Mouse (Mus musculus): ENCODE measurements around the gene Tspan14. TPM values are rescaled to one million over a fixed set of nuclear protein-coding genes. Genes with fewer than 3 reads are reported as not detected.

Tspan14 gene
- polyA plus RNA-seq, 1 experiment = 27.1 TPM

DNA sequence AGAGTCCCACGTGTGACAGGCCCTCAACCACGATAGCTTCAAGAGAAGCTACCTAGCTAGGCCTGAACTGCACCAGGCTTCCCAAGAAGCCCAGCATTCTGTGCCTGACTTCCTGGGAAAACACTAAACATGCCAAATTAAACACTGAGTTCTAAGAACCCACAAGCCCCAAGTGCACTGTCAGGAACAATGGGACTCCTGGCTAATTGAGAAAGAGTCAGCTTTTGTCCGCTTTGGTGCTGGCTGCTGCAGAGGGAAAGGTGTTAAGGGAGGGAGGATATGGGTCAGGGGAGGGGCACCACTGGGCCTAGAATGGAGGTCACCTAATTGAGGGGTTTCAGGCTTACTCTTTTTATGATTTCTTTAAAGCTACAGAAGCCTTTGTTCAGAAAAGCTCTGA, 17.6 kb downstream of the Tspan14 start:
- no peak overlapping the region for H3K4me3 ChIP-seq (ENCODE audit: insufficient read depth, low read depth, low read length)
- H3K27ac ChIP-seq (replicated peaks; ENCODE audit: low read depth, low read length) = 0 out of 2 replicates have a peak overlapping the region, but pooled peaks have one; percentile 34
- H3K4me1 ChIP-seq (ENCODE audit: control insufficient read depth, insufficient read depth, insufficient read length, low read length) = peaks cover 51% of the 10 kb centered on the region

GRCm38 (mm10) chr14:40948522-40948921, 18.1 kb downstream of the Tspan14 start:
- H3K4me3 ChIP-seq (ENCODE audit: insufficient read depth, low read depth, low read length) = no peak overlapping the region
- H3K27ac ChIP-seq (replicated peaks; ENCODE audit: low read depth, low read length) = peak overlapping the region; percentile 38; the same call in 1 of the 2 replicates
- peaks cover 49% of the 10 kb centered on the region for H3K4me1 ChIP-seq (ENCODE audit: control insufficient read depth, insufficient read depth, insufficient read length, low read length)

DNA sequence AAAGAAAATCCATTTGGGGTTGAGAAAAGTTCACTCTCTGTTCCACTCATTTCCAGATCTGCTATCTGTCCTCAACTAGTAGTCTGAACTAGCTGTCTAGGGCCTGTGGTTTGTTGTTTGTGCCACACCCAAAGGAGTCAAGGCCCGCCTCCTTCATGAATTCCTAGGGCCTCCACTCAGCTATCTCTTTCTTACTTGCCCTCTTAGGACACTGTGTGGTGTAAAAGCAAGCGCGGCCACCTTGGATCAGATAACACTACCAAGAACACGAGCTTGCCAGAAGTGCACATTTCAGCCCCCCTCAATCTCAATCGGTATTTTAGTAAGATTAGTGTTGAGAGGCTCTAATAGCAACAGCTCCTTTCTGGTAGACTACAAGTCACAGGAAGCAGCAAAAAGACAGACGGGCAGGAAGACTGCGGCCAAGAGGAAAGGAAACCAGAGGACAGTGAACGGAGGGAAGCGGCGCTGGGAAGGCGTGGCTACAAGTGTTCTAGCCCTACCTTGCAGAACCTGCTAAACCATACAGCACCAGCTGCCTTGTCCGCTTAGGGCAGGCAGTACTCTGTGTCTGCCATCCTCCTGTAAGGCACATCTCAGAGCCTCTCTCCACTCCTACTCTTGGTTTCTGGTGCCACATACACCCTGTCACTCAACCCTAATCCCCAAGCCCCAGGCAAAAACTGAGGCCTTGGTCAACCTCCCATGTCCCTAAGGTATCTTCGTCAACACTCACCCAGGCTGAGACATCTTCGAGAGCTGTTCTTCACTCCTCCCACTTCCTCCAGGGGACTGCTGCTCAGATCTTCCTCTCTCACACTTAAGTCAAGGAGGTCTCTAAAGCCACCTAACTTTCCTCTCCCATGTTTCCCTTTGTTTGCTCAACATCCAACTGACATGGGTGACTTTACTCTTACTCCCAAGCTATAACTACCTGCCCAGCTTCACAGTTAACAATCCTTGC, 18.9 kb downstream of the Tspan14 start:
- H3K27ac ChIP-seq (replicated peaks; ENCODE audit: low read depth, low read length) = peak overlapping the region; percentile 38
- H3K4me1 ChIP-seq (ENCODE audit: control insufficient read depth, insufficient read depth, insufficient read length, low read length) = peaks cover 49% of the 10 kb centered on the region
- H3K4me3 ChIP-seq (ENCODE audit: insufficient read depth, low read depth, low read length) = no peak overlapping the region

GRCm38 (mm10) chr14:40943802-40944201, 22.8 kb downstream of the Tspan14 start:
- Histone ChIP-seq H3K27ac (replicated peaks; ENCODE audit: low read depth, low read length) (no peak overlapping the region), H3K4me1 (ENCODE audit: control insufficient read depth, insufficient read depth, insufficient read length, low read length) (peaks cover 31% of the 10 kb centered on the region)

DNA sequence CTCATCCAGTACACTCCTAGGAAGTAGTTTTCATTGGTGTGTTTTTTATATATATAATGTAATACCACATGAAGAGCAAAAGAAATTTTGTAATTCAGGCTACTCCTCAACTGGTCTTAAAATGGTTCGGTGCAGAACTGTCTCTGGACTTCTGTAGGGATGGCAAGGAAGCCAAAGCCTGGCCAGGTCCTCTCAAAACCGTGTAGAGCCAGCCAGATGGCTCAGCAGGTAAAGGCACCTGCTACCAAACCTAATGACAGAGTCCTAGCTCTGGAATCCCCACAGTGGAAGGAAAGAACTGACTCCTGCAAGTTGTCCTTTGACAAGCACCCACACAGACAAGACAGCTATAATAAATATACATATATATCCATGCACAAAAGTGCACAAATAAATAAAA, 24.2 kb downstream of the Tspan14 start:
- Histone ChIP-seq H3K27ac (replicated peaks; ENCODE audit: low read depth, low read length) (no peak overlapping the region), H3K4me3 (ENCODE audit: insufficient read depth, low read depth, low read length) (no peak overlapping the region), H3K4me1 (ENCODE audit: control insufficient read depth, insufficient read depth, insufficient read length, low read length) (peaks cover 20% of the 10 kb centered on the region; the same call in 1 of the 2 replicates)

More at GRCm38 (mm10) chr14:40943802-40944201, 22.8 kb downstream of the Tspan14 start:
- H3K4me3 ChIP-seq (ENCODE audit: insufficient read depth, low read depth, low read length) = no peak overlapping the region

DNA sequence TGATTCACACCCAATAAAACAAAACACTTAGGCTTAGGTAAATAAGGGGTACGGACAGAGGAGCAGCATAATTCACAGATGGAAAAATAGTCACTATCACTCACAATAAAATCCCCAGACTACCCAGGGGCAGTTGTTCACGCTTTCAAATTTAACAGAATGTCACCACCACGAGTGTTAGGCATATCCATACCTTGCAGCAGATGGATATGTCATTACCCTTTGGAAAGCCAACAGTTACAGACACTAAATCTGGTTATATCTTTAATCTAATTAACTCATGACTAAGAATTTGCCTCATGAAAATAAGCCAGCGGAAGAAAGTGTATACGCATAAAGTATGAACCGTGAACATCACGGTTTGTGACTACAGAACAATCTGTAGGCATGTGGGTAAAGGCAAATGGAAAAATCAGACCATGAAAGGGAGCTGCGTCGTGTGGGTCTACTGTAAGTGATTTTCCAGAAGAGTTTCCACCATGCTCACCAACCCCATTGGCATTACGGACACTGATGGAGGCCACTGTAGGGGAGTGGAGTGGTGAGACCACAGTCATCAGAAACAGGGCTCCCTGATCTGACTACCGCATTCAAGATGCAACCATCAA, 28.1 kb downstream of the Tspan14 start:
- Histone ChIP-seq H3K4me3 (ENCODE audit: insufficient read depth, low read depth, low read length) (no peak overlapping the region), H3K27ac (replicated peaks; ENCODE audit: low read depth, low read length) (no peak overlapping the region), H3K4me1 (ENCODE audit: control insufficient read depth, insufficient read depth, insufficient read length, low read length) (peaks cover 34% of the 10 kb centered on the region)

GRCm38 (mm10) chr14:40937052-40937451, 29.6 kb downstream of the Tspan14 start:
- H3K4me1 ChIP-seq (ENCODE audit: control insufficient read depth, insufficient read depth, insufficient read length, low read length) = peaks cover 40% of the 10 kb centered on the region
- H3K4me3 ChIP-seq (ENCODE audit: insufficient read depth, low read depth, low read length) = no peak overlapping the region
- H3K27ac ChIP-seq (replicated peaks; ENCODE audit: low read depth, low read length) = no peak overlapping the region

DNA sequence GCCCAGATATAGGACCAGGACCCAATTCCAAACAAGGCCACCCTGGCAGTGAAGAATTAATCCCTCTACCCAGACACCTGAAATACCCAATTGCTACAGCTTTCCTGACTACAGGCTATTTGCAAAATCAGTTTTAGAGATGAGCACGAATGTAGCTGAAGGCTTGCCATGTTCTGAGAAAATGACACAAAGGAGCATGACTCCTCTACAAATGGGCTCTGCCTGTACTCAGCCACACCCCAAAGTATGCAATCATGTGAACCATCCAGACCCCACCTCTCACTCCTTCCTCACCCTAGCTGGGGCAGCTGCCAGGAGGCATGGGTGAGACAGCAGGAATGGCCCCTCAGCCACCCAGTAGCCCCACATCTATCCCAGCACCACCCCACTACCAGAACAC, 31.1 kb downstream of the Tspan14 start:
- H3K4me1 ChIP-seq (ENCODE audit: control insufficient read depth, insufficient read depth, insufficient read length, low read length) = peaks cover 51% of the 10 kb centered on the region
- H3K27ac ChIP-seq (replicated peaks; ENCODE audit: low read depth, low read length) = no peak overlapping the region
- H3K4me3 ChIP-seq (ENCODE audit: insufficient read depth, low read depth, low read length) = no peak overlapping the region

DNA sequence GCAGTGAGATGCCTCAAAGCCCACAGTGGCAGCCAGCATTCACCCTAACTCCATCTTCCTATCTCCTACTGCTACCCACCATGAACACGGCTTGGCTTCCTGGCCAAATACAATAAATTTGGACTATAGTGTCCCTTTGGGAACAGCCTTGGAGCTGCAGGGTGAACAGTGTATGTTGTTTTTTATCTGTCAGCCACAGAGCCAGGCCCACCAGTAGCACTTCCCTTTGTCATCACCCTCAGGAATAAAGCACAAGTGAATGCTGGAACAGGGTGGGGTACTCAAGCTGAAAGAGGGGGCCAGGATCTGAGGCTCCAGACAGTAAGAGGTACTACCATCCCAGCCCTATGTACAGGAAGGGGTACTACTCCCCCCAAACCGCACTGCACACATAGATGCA, 31.6 kb downstream of the Tspan14 start:
- H3K4me1 ChIP-seq (ENCODE audit: control insufficient read depth, insufficient read depth, insufficient read length, low read length) = peaks cover 54% of the 10 kb centered on the region
- H3K4me3 ChIP-seq (ENCODE audit: insufficient read depth, low read depth, low read length) = no peak overlapping the region
- H3K27ac ChIP-seq (replicated peaks; ENCODE audit: low read depth, low read length) = no peak overlapping the region

DNA sequence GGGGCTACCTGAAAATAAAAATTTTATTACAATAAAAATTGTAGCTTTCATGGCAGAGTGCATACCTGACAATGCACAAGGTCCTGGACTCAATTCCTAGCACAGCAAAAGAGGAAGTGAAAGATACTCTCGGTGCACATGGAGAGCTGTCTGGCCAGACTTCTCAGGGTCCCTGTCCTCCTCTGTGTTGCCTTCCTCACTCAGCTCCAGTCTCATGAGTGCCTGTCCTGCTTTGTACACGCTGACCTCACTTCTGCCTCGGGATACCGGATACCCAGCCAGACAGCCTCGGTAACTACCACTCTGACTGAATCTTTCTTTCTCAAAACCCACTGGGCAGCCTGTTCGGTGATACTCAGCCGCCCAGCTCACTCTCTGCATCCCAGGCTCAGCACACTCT, 33.3 kb downstream of the Tspan14 start:
- Histone ChIP-seq H3K4me1 (ENCODE audit: control insufficient read depth, insufficient read depth, insufficient read length, low read length) (peaks cover 61% of the 10 kb centered on the region), H3K27ac (replicated peaks; ENCODE audit: low read depth, low read length) (no peak overlapping the region), H3K4me3 (ENCODE audit: insufficient read depth, low read depth, low read length) (no peak overlapping the region)

DNA sequence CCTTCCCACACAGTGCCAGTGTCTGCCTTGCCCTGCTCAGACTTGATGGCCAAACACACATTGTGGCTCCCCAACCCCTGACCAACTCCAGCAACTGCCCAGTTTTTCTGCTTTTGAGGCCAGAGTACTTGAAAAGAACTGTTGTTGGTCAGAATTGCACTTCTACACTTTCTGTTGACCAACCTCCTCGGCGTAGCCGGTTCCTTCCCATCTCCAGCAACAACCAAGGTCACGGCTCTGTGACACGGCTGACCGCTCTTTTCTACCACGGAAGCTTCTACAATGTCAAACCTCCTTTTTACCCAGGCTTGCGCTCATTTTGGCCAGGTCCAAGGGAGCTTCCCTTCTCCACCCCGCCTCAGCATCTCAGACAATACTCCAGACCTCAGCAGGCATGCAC, 34.4 kb downstream of the Tspan14 start:
- Histone ChIP-seq H3K4me1 (ENCODE audit: control insufficient read depth, insufficient read depth, insufficient read length, low read length) (peaks cover 67% of the 10 kb centered on the region), H3K4me3 (ENCODE audit: insufficient read depth, low read depth, low read length) (no peak overlapping the region), H3K27ac (replicated peaks; ENCODE audit: low read depth, low read length) (no peak overlapping the region)

DNA sequence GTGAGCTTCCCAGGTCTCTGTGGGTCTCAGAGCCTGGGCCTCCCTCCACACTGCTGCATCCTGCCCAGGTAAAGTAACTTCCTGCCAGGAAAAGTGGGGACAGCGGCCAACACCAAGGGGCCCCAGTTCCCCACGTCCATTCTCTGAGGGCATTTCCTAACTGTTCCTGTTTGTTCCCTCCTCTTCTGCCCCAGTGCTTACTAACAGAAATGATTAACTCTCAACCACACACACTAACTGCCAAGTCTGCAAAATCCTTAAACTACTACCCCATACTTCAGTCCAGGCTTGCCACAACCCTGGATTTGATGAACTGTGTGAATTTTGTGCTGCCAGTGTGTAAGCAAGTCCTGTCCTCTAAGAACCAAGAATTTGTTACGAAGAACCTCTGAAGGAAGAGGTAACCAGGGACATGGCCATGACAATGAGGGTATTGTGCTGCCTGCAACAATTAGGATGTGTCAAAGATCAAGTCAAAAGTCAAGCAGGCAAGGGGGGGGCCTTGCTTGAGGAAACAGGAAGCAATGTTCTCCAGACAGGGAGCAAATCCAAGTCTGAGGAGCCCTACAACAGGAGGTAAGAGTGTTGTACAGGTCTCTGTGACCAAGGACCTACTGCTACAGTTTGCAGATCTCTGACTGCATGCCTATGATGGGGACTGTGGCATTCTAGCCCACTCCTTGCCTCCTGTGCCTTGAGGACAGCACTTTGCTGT, 35.3 kb downstream of the Tspan14 start:
- Histone ChIP-seq H3K4me3 (ENCODE audit: insufficient read depth, low read depth, low read length) (no peak overlapping the region), H3K27ac (replicated peaks; ENCODE audit: low read depth, low read length) (peak overlapping the region; percentile 41; the same call in 1 of the 2 replicates), H3K4me1 (ENCODE audit: control insufficient read depth, insufficient read depth, insufficient read length, low read length) (peaks cover 64% of the 10 kb centered on the region)

- Histone ChIP-seq H3K4me1 (ENCODE audit: control insufficient read depth, insufficient read depth, insufficient read length, low read length) (peaks cover 52% of the 10 kb centered on the region), H3K27ac (replicated peaks; ENCODE audit: low read depth, low read length) (no peak overlapping the region), H3K4me3 (ENCODE audit: insufficient read depth, low read depth, low read length) (no peak overlapping the region)
These were observed 36.7 kb downstream of the Tspan14 start for GRCm38 (mm10) chr14:40929943-40930342.

DNA sequence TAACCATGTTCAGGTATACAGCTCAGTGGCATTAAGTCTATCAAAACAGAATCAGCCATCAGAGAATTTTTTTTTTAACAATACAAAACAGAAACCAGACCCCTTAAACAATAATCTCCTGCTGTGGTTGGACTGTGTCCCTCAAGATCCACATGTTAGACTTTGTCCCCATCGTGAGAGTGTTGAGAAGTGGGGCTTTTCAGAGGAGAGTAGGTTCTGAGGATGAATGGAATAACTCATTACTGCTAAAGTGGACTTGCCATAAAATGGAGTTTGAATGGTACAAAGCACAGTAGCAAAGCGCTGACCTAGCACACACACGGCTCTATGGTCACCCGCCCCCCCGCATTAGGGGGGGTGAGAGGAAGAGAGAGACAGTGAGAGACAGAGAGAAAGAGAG, 37.7 kb downstream of the Tspan14 start:
- no peak overlapping the region for H3K27ac ChIP-seq (replicated peaks; ENCODE audit: low read depth, low read length)
- H3K4me1 ChIP-seq (ENCODE audit: control insufficient read depth, insufficient read depth, insufficient read length, low read length) = peaks cover 55% of the 10 kb centered on the region
- H3K4me3 ChIP-seq (ENCODE audit: insufficient read depth, low read depth, low read length) = no peak overlapping the region

- no peak overlapping the region for H3K27ac ChIP-seq (replicated peaks; ENCODE audit: low read depth, low read length)
- peaks cover 51% of the 10 kb centered on the region for H3K4me1 ChIP-seq (ENCODE audit: control insufficient read depth, insufficient read depth, insufficient read length, low read length)
- H3K4me3 ChIP-seq (ENCODE audit: insufficient read depth, low read depth, low read length) = no peak overlapping the region
These were observed 39.6 kb downstream of the Tspan14 start for GRCm38 (mm10) chr14:40927041-40927440.
